21 mouse cellular contexts compared by ENCODE assay signal in the genomic region with DNA sequence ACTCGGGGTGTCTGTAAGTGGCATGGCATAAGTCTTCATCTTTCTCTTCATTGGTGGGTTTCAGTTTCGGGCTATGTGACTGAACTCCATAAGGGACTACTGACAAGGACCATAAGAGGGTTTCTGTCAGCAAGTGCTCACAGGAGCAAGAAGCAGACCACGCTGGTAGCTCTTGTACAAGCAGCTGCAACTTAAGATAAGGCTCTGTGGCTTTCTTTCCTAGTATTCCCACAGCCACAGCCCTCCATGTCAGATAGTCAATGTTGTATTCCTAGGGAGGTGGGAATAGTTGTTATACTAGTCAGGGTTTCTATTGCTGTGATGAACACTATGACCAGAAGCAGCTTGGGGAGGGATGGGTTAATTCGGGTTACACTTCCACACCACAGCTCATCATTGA. TPM values are rescaled to one million over a fixed set of nuclear protein-coding genes. Genes with fewer than 3 reads are reported as not detected.
A peak's percentile ranks its signal among the peaks of the same experiment; 100 is the strongest.
DNase-seq lines count a peak whose midpoint lies in the region; ATAC-seq lines count a peak whose summit lies in the region.
"Had no signal": no experiment of that assay in that cellular context is flagged by ENCODE, and none has a peak within 500 bp of the region (broad histone marks: within the 10 kb centered on the region; RNA-seq: fewer than 3 reads in every experiment).

No protein-coding gene starts in this region.

- peak overlapping the region; percentile 15; the same call in 1 of the 2 replicates for H3K4me2 ChIP-seq in liver, embryonic 16.5 days (ENCODE audit: low read depth, low read length)
- H3K4me2 ChIP-seq: embryonic facial prominence, embryonic 13.5 days; hindbrain, embryonic 13.5 days; neural tube, embryonic 15.5 days; stomach, embryonic 15.5 days had no signal

- no peak overlapping the region for H3K9ac ChIP-seq in liver, embryonic 16.5 days (ENCODE audit: low read depth, low read length)
- H3K9ac ChIP-seq: embryonic facial prominence, embryonic 13.5 days; hindbrain, embryonic 13.5 days; neural tube, embryonic 15.5 days; stomach, embryonic 15.5 days had no signal

- peak; percentile 85 for DNase-seq in heart, embryonic 10.5 days (ENCODE audit: low spot score)
- no peak for DNase-seq in heart, adult 9 months (ENCODE audit: low spot score in 2 of 2)
- peak; percentile 22 for DNase-seq in c-Kit-negative CD71-positive TER-119-positive erythroid progenitor cells, embryonic 14.5 days (ENCODE audit: low read depth, low spot score)
- DNase-seq in limb, embryonic 10.5 days (ENCODE audit: low spot score): no peak
- no peak for DNase-seq in spleen, postnatal 36 days (ENCODE audit: low spot score in 2 of 2)
- DNase-seq in cerebellum, postnatal 36 days: no peak
- DNase-seq: cerebellum, adult 9-10 months; gastrocnemius, postnatal 25 days; kidney, postnatal 36 days; right cerebral cortex, postnatal 14 days had no signal

- 53% methylated on average over 4 of the region's 4 CpGs for WGBS in heart, embryonic 10.5 days
- 89% methylated on average over 4 of the region's 4 CpGs for WGBS in limb, embryonic 10.5 days
- WGBS in liver, embryonic 16.5 days (ENCODE audit: insufficient replicate concordance): 27% methylated on average over 4 of the region's 4 CpGs

- peaks cover 65% of the 10 kb centered on the region for H3K27me3 ChIP-seq in heart, embryonic 10.5 days (ENCODE audit: insufficient read depth, poor library complexity, severe bottlenecking)
- H3K27me3 ChIP-seq in limb, embryonic 10.5 days (ENCODE audit: low read depth, poor library complexity, severe bottlenecking): no peaks in the 10 kb centered on the region
- no peaks in the 10 kb centered on the region for H3K27me3 ChIP-seq in liver, embryonic 16.5 days (ENCODE audit: control insufficient read depth, insufficient read depth, low read depth, low read length)
- H3K27me3 ChIP-seq: embryonic facial prominence, embryonic 13.5 days; hindbrain, embryonic 13.5 days; neural tube, embryonic 15.5 days; stomach, embryonic 15.5 days had no signal

- no peak overlapping the region for H3K4me3 ChIP-seq in heart, embryonic 10.5 days
- no peak overlapping the region for H3K4me3 ChIP-seq in limb, embryonic 10.5 days
- no peak overlapping the region for H3K4me3 ChIP-seq in liver, embryonic 16.5 days (ENCODE audit: low read depth, low read length)
- H3K4me3 ChIP-seq: embryonic facial prominence, embryonic 13.5 days; hindbrain, embryonic 13.5 days; neural tube, embryonic 15.5 days; stomach, embryonic 15.5 days had no signal

- H3K36me3 ChIP-seq in heart, embryonic 10.5 days: peaks cover 57% of the 10 kb centered on the region
- H3K36me3 ChIP-seq in limb, embryonic 10.5 days: peaks cover 88% of the 10 kb centered on the region
- H3K36me3 ChIP-seq in liver, embryonic 16.5 days (ENCODE audit: control insufficient read depth, insufficient read depth): peaks cover 4% of the 10 kb centered on the region

- H3K9me3 ChIP-seq in heart, embryonic 10.5 days: no peaks in the 10 kb centered on the region
- H3K9me3 ChIP-seq in limb, embryonic 10.5 days (replicated peaks): no peaks in the 10 kb centered on the region
- no peaks in the 10 kb centered on the region for H3K9me3 ChIP-seq in liver, embryonic 16.5 days (replicated peaks; ENCODE audit: control insufficient read depth, low read length)
- H3K9me3 ChIP-seq: embryonic facial prominence, embryonic 13.5 days; hindbrain, embryonic 13.5 days; neural tube, embryonic 15.5 days; stomach, embryonic 15.5 days had no signal

- peaks cover 12% of the 10 kb centered on the region for H3K4me1 ChIP-seq in heart, embryonic 10.5 days
- H3K4me1 ChIP-seq in limb, embryonic 10.5 days: peaks cover 12% of the 10 kb centered on the region
- peaks cover 20% of the 10 kb centered on the region for H3K4me1 ChIP-seq in liver, embryonic 16.5 days (ENCODE audit: control insufficient read depth, low read depth, low read length)
- H3K4me1 ChIP-seq: embryonic facial prominence, embryonic 13.5 days; hindbrain, embryonic 13.5 days; neural tube, embryonic 15.5 days; stomach, embryonic 15.5 days had no signal

- ATAC-seq in liver, embryonic 16.5 days (ENCODE audit: low read depth): peak; percentile 75
- no peak for ATAC-seq in inflammation-experienced regulatory T-cells, adult 6 months
- ATAC-seq: CD4-positive, CD25-positive, alpha-beta regulatory T cell, adult 4 months; lung, postnatal 0 days; midbrain, embryonic 16.5 days had no signal

- H3K27ac ChIP-seq in heart, embryonic 10.5 days: peak overlapping the region; percentile 49; the same call in 1 of the 2 replicates
- H3K27ac ChIP-seq in limb, embryonic 10.5 days: 0 out of 2 replicates have a peak overlapping the region, but pooled peaks have one; percentile 2
- peak overlapping the region; percentile 18 for H3K27ac ChIP-seq in liver, embryonic 16.5 days (ENCODE audit: low read length)
- H3K27ac ChIP-seq: embryonic facial prominence, embryonic 13.5 days; hindbrain, embryonic 13.5 days; neural tube, embryonic 15.5 days; stomach, embryonic 15.5 days had no signal

RNA-seq across cellular contexts. Expression of a gene that starts 3.7 kb away (rescaled TPM):
- 0.18 and 0.28 TPM in 2 replicates for polyA plus RNA-seq in heart, embryonic 10.5 days (2016; fragmentation: Nextera tagmentation; extraction: Ambion mirVana)
- 0.14 and 0.25 TPM in 2 replicates for polyA plus RNA-seq in limb, embryonic 10.5 days (2016; fragmentation: Nextera tagmentation; extraction: Ambion mirVana)
- polyA plus RNA-seq in liver, embryonic 16.5 days (2015; fragmentation: Nextera tagmentation; extraction: Ambion mirVana): 0.04 and 0.13 TPM in 2 replicates
- polyA plus RNA-seq in inflammation-experienced regulatory T-cells, adult 6 months (2017; shearing (Covaris generic)): under 1 TPM in 1 of 3 experiments, not detected in 2; 0.25 TPM
- polyA plus RNA-seq: spleen, adult 2 months; urinary bladder, adult 2 months had no signal

RNA-seq across cellular contexts. Expression of a gene that starts 16.6 kb away (rescaled TPM):
- 15.4 and 21.4 TPM in 2 replicates for polyA plus RNA-seq in heart, embryonic 10.5 days (2016; fragmentation: Nextera tagmentation; extraction: Ambion mirVana)
- 38.9 and 39.1 TPM in 2 replicates for polyA plus RNA-seq in limb, embryonic 10.5 days (2016; fragmentation: Nextera tagmentation; extraction: Ambion mirVana)
- polyA plus RNA-seq in liver, embryonic 16.5 days (2015; fragmentation: Nextera tagmentation; extraction: Ambion mirVana): 10.9 and 11.8 TPM in 2 replicates
- 10 to 100 TPM; 13.9 to 19.0 (median 16.4) TPM for polyA plus RNA-seq in inflammation-experienced regulatory T-cells, adult 6 months (2017; shearing (Covaris generic))

RNA-seq across cellular contexts. Expression of a gene that starts 16.7 kb away (rescaled TPM):
- 26.7 and 40.5 TPM in 2 replicates for polyA plus RNA-seq in heart, embryonic 10.5 days (2016; fragmentation: Nextera tagmentation; extraction: Ambion mirVana)
- 56.2 and 59.2 TPM in 2 replicates for polyA plus RNA-seq in limb, embryonic 10.5 days (2016; fragmentation: Nextera tagmentation; extraction: Ambion mirVana)
- polyA plus RNA-seq in liver, embryonic 16.5 days (2015; fragmentation: Nextera tagmentation; extraction: Ambion mirVana): 12.6 and 12.9 TPM in 2 replicates
- polyA plus RNA-seq in inflammation-experienced regulatory T-cells, adult 6 months (2017; shearing (Covaris generic)): 1 to 10 TPM; 2.9 to 4.8 (median 4.4) TPM

RNA-seq across cellular contexts. Expression of a gene that starts 33.4 kb away (rescaled TPM):
- polyA plus RNA-seq in heart, embryonic 10.5 days (2016; fragmentation: Nextera tagmentation; extraction: Ambion mirVana): 26.4 and 26.9 TPM in 2 replicates
- 43.5 and 44.4 TPM in 2 replicates for polyA plus RNA-seq in limb, embryonic 10.5 days (2016; fragmentation: Nextera tagmentation; extraction: Ambion mirVana)
- polyA plus RNA-seq in liver, embryonic 16.5 days (2015; fragmentation: Nextera tagmentation; extraction: Ambion mirVana): 11.8 and 12.6 TPM in 2 replicates
- polyA plus RNA-seq in inflammation-experienced regulatory T-cells, adult 6 months (2017; shearing (Covaris generic)): 10 to 100 TPM; 14.7 to 26.1 (median 15.3) TPM

RNA-seq across cellular contexts. Expression of a gene that starts 35.1 kb away (rescaled TPM):
- polyA plus RNA-seq in heart, embryonic 10.5 days (2016; fragmentation: Nextera tagmentation; extraction: Ambion mirVana): 4.3 and 6.8 TPM in 2 replicates
- 22.0 and 23.6 TPM in 2 replicates for polyA plus RNA-seq in limb, embryonic 10.5 days (2016; fragmentation: Nextera tagmentation; extraction: Ambion mirVana)
- not detected in 2 replicates for polyA plus RNA-seq in liver, embryonic 16.5 days (2015; fragmentation: Nextera tagmentation; extraction: Ambion mirVana)
- not detected for polyA plus RNA-seq in inflammation-experienced regulatory T-cells, adult 6 months (2017; shearing (Covaris generic))
- polyA plus RNA-seq: CD4-positive, CD25-positive, alpha-beta regulatory T cell, adult 4 months had no signal

Comparison
In these comparisons a context has a peak if more than half of its experiments do, and no peak if none do; other contexts are left out.
1. DNase-seq: peak in heart, embryonic 10.5 days (single experiment) and c-Kit-negative CD71-positive TER-119-positive erythroid progenitor cells, embryonic 14.5 days (single experiment); none in heart, adult 9 months (0 of 2), limb, embryonic 10.5 days (single experiment), spleen, postnatal 36 days (0 of 2) and cerebellum, postnatal 36 days (0 of 2).
2. Peak in every context shown above with its lines, with median percentiles within 50 percentile points of each other: H3K27ac ChIP-seq.